Comparison of ENCODE assay signal across 8 mouse cellular contexts in the genomic region with DNA sequence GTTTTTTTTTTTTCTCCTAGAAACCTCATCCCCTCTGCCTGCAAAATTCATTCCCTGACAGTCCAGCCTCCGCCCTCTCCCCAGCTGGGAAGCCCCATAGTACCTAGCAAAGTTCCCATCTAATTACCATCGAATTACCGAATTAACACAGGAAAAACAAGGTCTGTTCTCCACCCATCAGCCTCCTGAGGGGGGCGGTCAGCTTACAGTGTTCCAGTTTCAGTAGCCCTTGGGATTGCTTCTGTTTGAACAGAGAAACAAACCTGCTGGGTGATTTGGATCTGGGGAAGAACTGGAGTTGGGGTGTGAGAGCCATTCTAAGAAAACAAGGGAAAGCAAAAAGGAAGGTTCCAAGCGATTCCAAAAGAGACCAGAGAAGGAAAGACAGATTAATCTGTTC.
A peak's percentile ranks its signal among the peaks of the same experiment; 100 is the strongest.
DNase-seq lines count a peak whose midpoint lies in the region; ATAC-seq and TF ChIP-seq lines count a peak whose summit lies in the region.

No protein-coding gene starts in this region.

- no peaks in the 10 kb centered on the region for H3K9me3 ChIP-seq in neural tube, embryonic 13.5 days
- no peaks in the 10 kb centered on the region for H3K9me3 ChIP-seq in neural tube, embryonic 15.5 days (replicated peaks)
- H3K9me3 ChIP-seq in intestine, embryonic 15.5 days, result no peaks in the 10 kb centered on the region

- H3K9ac ChIP-seq in heart, adult 2 months (ENCODE audit: low read depth, low read length), result peak overlapping the region; percentile 7
- H3K9ac ChIP-seq in neural tube, embryonic 13.5 days, result peak overlapping the region; percentile 38
- no peak overlapping the region for H3K9ac ChIP-seq in neural tube, embryonic 15.5 days (replicated peaks)
- H3K9ac ChIP-seq in intestine, embryonic 15.5 days, result 0 out of 2 replicates have a peak overlapping the region, but pooled peaks have one; percentile 14

- peak overlapping the region; percentile 77 for H3K27ac ChIP-seq in heart, adult 2 months
- no peak overlapping the region for H3K27ac ChIP-seq in neural tube, embryonic 13.5 days (replicated peaks)
- no peak overlapping the region for H3K27ac ChIP-seq in neural tube, embryonic 15.5 days (replicated peaks)
- 0 out of 2 replicates have a peak overlapping the region, but pooled peaks have one; percentile 41 for H3K27ac ChIP-seq in intestine, embryonic 15.5 days

- TF ChIP-seq EP300 in heart, adult 2 months (IDR thresholded peaks at IDR 0.05; ENCODE audit: insufficient read depth, low read depth, low read length), result no peak

- peak; percentile 48 for TF ChIP-seq CTCF in heart, adult 2 months (IDR thresholded peaks at IDR 0.05)

- no peak for ATAC-seq in neural tube, embryonic 13.5 days (ENCODE audit: low read depth)
- ATAC-seq in neural tube, embryonic 15.5 days (ENCODE audit: low FRiP score), result no peak
- ATAC-seq in intestine, embryonic 15.5 days, result no peak; the same call in 1 of the 2 replicates
- ATAC-seq in erythroid progenitor cell, adult 5-6 weeks (replicated peaks; ENCODE audit: low FRiP score, poor library complexity, severe bottlenecking), result no peak

- H3K4me2 ChIP-seq in neural tube, embryonic 13.5 days, result peak overlapping the region; percentile 33; the same call in 1 of the 2 replicates
- no peak overlapping the region for H3K4me2 ChIP-seq in neural tube, embryonic 15.5 days
- no peak overlapping the region for H3K4me2 ChIP-seq in intestine, embryonic 15.5 days (replicated peaks)

- no peak for TF ChIP-seq POLR2A in heart, adult 2 months (IDR thresholded peaks at IDR 0.05; ENCODE audit: insufficient read depth, low read depth, low read length)

- no peak for DNase-seq in heart, adult 2 months
- DNase-seq in heart, postnatal 25 days (ENCODE audit: low spot score), result no peak
- no peak for DNase-seq in urinary bladder, postnatal 25 days (ENCODE audit: low spot score)
- DNase-seq in thymus, adult 18-20 months, result no peak

- intact Hi-C loops in heart, adult 2 months (cut with DNase I), result loop anchor here (5.0 kb wide), 2 partner anchors 54 to 114 kb away; no protein-coding TSS in a partner anchor
- intact Hi-C loops in heart, postnatal 25 days (cut with DNase I), result no loop called here

- H3K4me3 ChIP-seq in heart, adult 2 months, result peak overlapping the region; percentile 25; the same call in 1 of the 2 replicates
- H3K4me3 ChIP-seq in neural tube, embryonic 13.5 days, result no peak overlapping the region
- no peak overlapping the region for H3K4me3 ChIP-seq in neural tube, embryonic 15.5 days (replicated peaks)
- no peak overlapping the region for H3K4me3 ChIP-seq in intestine, embryonic 15.5 days (replicated peaks)

- peaks cover 31% of the 10 kb centered on the region for H3K4me1 ChIP-seq in heart, adult 2 months (ENCODE audit: control insufficient read depth, insufficient read depth, low read length)
- peaks cover 18% of the 10 kb centered on the region for H3K4me1 ChIP-seq in neural tube, embryonic 13.5 days (replicated peaks)
- H3K4me1 ChIP-seq in neural tube, embryonic 15.5 days, result peaks cover 17% of the 10 kb centered on the region
- peaks cover 25% of the 10 kb centered on the region for H3K4me1 ChIP-seq in intestine, embryonic 15.5 days (replicated peaks)

- no peaks in the 10 kb centered on the region for H3K27me3 ChIP-seq in heart, adult 2 months (ENCODE audit: control insufficient read depth, insufficient read depth, low read length)
- H3K27me3 ChIP-seq in neural tube, embryonic 13.5 days, result peaks cover 12% of the 10 kb centered on the region; the same call in 1 of the 2 replicates
- H3K27me3 ChIP-seq in neural tube, embryonic 15.5 days (replicated peaks), result no peaks in the 10 kb centered on the region
- no peaks in the 10 kb centered on the region for H3K27me3 ChIP-seq in intestine, embryonic 15.5 days (replicated peaks)

- WGBS in heart, adult 2 months, result 18% methylated on average over 5 of the region's 5 CpGs
- WGBS in neural tube, embryonic 13.5 days, result 13% methylated on average over 5 of the region's 5 CpGs
- WGBS in neural tube, embryonic 15.5 days, result 15% methylated on average over 5 of the region's 5 CpGs
- 34% methylated on average over 5 of the region's 5 CpGs for WGBS in intestine, embryonic 15.5 days

- no peaks in the 10 kb centered on the region for H3K79me2 ChIP-seq in heart, adult 2 months (replicated peaks; ENCODE audit: control insufficient read depth, insufficient read depth, low read length)

- peaks cover 3% of the 10 kb centered on the region for H3K36me3 ChIP-seq in heart, adult 2 months (ENCODE audit: control insufficient read depth, insufficient read depth, low read length)
- no peaks in the 10 kb centered on the region for H3K36me3 ChIP-seq in neural tube, embryonic 13.5 days
- no peaks in the 10 kb centered on the region for H3K36me3 ChIP-seq in neural tube, embryonic 15.5 days
- no peaks in the 10 kb centered on the region for H3K36me3 ChIP-seq in intestine, embryonic 15.5 days

Comparison
In these comparisons a context has a peak if more than half of its experiments do, and no peak if none do; other contexts are left out.
1. H3K27ac ChIP-seq: peak in heart, adult 2 months (single experiment) and intestine, embryonic 15.5 days (single experiment); none in neural tube, embryonic 13.5 days (single experiment) and neural tube, embryonic 15.5 days (single experiment).